Mouse (Mus musculus): ENCODE measurements at regions not wholly inside any gene's neighbourhood (a gene's known extent, or its start where the extent isn't known, plus 50 kb on each side); places are given as distances from the start of the nearest gene placed in this dataset.

DNA sequence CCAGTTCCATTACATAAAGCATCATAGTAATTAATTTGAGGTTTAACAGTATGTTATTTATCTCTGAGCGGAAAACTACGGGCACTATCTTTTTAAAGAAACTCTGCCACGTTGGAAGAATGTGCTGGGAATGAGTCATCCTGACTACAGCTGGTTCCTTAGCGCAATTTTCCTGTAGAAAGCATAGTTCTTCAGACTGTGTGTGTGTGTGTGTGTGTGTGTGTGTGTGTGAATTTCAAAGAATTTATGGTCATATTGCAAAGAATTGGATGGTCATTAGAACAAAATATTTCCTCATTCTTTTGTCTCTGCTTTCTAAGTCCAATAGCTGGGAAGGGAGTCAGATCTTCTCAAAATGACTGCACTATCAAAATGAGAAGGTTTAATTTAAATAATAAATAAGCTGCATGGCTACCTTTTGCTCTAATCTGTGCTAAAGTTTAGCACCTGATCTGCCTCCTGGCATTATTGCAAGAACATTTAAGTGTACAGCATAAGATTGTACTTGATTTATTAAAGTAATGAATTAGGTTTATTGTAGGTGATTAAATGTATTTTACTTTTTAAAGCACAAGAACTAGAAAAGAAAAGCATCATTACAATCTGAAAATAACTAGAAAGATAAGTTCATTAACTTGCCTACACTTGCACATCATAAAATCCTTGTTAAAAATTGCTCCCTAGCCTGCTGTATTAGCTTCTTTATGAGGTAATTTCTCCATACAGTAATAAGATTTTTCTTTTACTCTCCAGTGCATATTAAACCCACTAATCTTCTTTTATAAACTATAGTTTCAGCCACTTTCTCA, 288.6 kb upstream of the Zic4 start:
- TF ChIP-seq CTCF (IDR thresholded peaks at IDR 0.05; ENCODE audit: borderline replicate concordance, insufficient read depth, low read length) = no peak
- no peak for TF ChIP-seq POLR2A (IDR thresholded peaks at IDR 0.05; ENCODE audit: low read depth, low read length)

Measured in embryonic fibroblast, embryonic 13.5 days (primary cell).